Mouse (Mus musculus): ENCODE results near the gene Edf1.

DNA sequence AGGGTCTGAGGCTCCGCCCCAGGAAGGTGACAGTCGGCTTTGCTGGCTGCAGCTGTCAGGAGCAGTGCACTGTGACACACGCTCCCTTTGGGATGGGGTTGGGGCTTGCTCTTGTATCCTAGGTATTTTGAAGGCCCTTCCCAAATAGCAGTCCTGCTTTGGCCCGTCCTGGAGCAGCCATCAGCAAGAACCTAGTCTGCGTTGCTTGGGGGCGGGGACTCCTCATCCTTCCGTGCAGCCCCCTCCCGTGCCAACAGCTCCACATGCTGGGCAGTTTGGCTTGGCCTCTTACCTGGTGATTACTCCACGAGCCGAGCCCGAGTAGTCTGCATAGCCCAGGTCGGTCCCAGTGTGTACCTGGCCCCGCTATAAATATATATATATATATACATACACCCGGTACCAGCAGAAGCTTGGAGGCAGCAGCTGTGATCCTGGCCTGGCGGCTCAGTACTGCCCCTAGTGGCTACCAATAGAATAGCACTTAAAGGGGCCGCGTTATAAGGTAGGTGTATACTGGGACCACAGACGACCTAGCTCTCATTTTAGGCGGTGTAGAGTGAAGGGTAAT, 23.7 kb downstream of the Edf1 start, which contains the start of gene Ajm1:
- TF ChIP-seq CTCF (IDR thresholded peaks at IDR 0.05; ENCODE audit: low read depth) (peak; percentile 93), EP300 (IDR thresholded peaks at IDR 0.05; ENCODE audit: low read depth) (no peak)

Data from liver, postnatal 0 days (tissue).